Mouse (Mus musculus): Measurements from ENCODE around the gene Shc4. TPM values are rescaled to one million over a fixed set of nuclear protein-coding genes. Genes with fewer than 3 reads are reported as not detected.

Shc4 gene
- polyA plus RNA-seq, 1 experiment from 2014 or later = 4.3 TPM

DNA sequence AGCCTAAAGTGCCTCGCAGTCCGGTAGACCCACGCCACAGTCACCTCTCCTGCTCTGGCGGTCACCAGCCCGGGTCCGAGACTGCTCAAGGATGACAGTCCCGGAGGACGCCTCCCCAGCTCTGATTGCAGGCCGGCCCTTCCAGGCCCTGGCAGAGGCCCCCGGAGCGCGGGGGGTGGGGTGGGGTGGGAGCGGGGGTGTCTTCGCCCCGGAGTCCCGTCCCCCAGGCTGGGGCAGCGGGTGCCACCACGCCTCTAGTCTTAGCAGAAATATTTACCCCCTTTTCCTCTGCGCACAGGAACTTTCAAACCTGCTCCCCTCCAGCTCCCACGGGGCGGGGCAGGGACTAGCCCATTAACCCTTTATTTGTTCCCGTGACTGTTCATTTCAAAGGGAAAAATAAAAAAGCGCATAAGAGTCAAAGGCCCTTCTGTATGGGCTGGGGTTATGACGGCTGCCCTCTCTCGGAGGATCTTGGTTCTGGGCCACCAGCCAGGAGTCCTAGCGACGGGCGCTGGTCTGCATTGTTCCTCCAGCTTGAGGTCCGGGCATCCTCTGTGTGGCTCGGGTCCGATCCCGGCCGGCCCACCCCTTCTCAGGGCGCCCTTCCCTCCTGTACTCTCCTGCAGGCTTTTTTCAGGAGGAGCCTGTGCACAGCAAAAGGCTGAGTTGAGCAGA is 401 bp downstream of the Shc4 start:
- Histone ChIP-seq H3K36me3 (no peaks in the 10 kb centered on the region), H3K9me3 (replicated peaks) (no peaks in the 10 kb centered on the region), H3K4me2 (peak overlapping the region; percentile 100), H3K27me3 (replicated peaks) (0 out of 2 replicates have a peak, but pooled peaks cover 12% of the 10 kb centered on the region), H3K27ac (replicated peaks) (peak overlapping the region; percentile 76), H3K4me1 (peaks cover 28% of the 10 kb centered on the region), H3K4me3 (replicated peaks) (peak overlapping the region; percentile 54), H3K9ac (replicated peaks) (peak overlapping the region; percentile 66)
- WGBS = under 1% methylated on average over 34 of the region's 34 CpGs
- ATAC-seq (ENCODE audit: low FRiP score) = peak; percentile 76

DNA sequence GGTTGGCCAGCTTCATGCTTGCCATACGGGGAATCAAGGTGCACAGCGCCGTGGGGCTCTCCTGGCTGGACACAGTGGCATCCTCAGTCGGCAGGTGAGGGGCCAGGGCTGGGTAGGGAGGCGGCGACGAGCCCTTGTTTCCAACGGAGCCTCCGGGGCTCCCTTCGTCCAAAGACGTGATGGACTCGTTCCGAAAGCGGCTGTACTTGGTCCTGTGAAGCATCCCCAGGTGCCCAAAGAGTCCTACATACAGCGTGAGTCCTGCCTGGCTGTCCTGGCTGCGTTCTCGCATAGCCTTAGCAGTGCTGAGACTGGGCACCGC is 901 bp downstream of the Shc4 start:
- Histone ChIP-seq H3K27me3 (replicated peaks) (0 out of 2 replicates have a peak, but pooled peaks cover 12% of the 10 kb centered on the region), H3K9me3 (replicated peaks) (no peaks in the 10 kb centered on the region), H3K27ac (replicated peaks) (peak overlapping the region; percentile 76), H3K4me3 (replicated peaks) (peak overlapping the region; percentile 54), H3K36me3 (no peaks in the 10 kb centered on the region), H3K4me1 (peaks cover 28% of the 10 kb centered on the region), H3K4me2 (peak overlapping the region; percentile 100), H3K9ac (replicated peaks) (peak overlapping the region; percentile 66)
- 2% methylated on average over 18 of the region's 18 CpGs for WGBS
- peak; percentile 58; the same call in 1 of the 2 replicates for ATAC-seq (ENCODE audit: low FRiP score)

DNA sequence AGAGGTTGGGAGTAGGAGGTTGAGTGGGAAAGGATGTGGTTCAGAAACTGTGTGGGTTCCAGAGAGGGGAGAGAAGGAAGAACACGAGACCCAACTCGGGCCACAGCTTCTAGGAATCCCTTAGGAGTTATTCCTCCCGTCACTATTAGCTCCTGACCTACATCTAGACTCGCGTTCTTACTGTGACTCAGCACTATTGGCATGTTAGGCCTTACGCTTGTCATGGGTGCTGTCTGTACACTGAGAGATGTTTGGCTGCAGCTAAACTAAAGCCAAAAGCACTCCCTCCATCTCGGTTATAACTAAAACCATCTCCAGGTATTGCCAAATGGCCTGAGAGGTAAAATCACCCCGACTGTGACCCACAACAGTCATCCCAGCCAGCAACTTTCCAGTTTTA is 7.3 kb downstream of the Shc4 start:
- no peak overlapping the region for H3K4me3 ChIP-seq (replicated peaks)
- H3K4me1 ChIP-seq = no peaks in the 10 kb centered on the region
- H3K27me3 ChIP-seq (replicated peaks) = 0 out of 2 replicates have a peak, but pooled peaks cover 4% of the 10 kb centered on the region
- no peaks in the 10 kb centered on the region for H3K36me3 ChIP-seq
- WGBS = 90% methylated on average over 8 of the region's 8 CpGs
- ATAC-seq (ENCODE audit: low FRiP score) = no peak
- no peak overlapping the region for H3K27ac ChIP-seq (replicated peaks)
- H3K9me3 ChIP-seq (replicated peaks) = no peaks in the 10 kb centered on the region
- no peak overlapping the region for H3K4me2 ChIP-seq
- H3K9ac ChIP-seq (replicated peaks) = no peak overlapping the region

DNA sequence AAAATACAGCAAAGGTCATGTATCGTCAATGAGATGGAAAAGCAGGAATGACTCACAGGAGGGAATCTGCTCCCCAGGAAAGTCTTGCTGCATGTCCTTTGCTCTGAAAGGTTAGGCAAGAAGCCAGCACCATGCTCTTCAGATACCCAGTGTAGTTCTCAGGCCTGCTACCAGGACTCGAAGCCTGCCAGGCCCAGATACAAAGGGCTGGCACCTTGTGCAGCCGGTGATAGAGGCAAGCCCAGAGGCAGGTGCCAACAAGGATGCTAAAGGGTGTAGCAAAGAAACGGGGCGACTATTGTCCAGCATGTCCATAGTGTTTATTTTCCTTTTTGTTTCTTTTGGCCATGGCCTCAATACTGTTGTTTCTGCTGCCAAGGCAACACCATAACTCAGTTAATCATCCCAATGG is 17.4 kb downstream of the Shc4 start:
- WGBS = 50% methylated on average over 5 of the region's 5 CpGs
- no peaks in the 10 kb centered on the region for H3K9me3 ChIP-seq (replicated peaks)
- H3K4me1 ChIP-seq = no peaks in the 10 kb centered on the region; the same call in 1 of the 2 replicates
- no peak overlapping the region for H3K4me2 ChIP-seq
- H3K36me3 ChIP-seq = no peaks in the 10 kb centered on the region
- no peaks in the 10 kb centered on the region for H3K27me3 ChIP-seq (replicated peaks)
- ATAC-seq (ENCODE audit: low FRiP score) = no peak
- H3K9ac ChIP-seq (replicated peaks) = no peak overlapping the region
- H3K27ac ChIP-seq (replicated peaks) = no peak overlapping the region
- H3K4me3 ChIP-seq (replicated peaks) = no peak overlapping the region

DNA sequence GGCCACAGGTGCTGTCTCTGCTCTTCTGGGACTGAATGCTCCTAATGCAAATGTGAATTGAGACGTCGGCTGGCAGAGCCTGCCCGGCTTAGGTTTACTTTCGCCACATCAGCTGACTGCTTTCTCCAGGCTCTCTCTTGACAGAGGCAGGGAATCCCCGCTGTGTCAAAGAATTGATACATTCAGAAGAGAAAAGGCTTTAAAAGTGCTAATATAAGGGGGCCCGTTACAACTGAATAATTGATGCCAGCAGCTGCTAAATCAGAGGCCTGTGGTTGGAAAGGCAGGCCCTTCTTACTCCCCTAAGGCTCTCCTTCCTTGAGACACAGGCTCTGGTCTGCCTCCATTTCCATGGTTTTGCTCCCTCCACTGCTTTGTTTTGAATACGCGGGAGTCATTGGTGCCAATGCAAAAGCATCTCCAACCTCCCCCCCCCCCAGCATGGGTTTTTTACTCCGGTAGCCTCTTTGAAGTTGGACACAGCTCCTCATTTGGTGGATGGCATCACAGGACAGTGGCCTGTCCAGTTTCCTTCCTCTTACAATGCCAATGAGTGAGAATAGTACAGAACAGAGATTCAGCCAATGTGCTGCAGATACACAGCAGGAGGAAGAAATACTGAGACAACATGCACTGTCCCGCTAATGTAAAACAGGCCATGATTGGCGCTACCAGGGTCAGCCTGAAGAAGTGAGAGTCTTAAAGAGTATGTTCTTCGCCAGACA is 18.9 kb downstream of the Shc4 start:
- no peak overlapping the region for H3K9ac ChIP-seq (replicated peaks)
- no peaks in the 10 kb centered on the region for H3K27me3 ChIP-seq (replicated peaks)
- no peaks in the 10 kb centered on the region for H3K9me3 ChIP-seq (replicated peaks)
- no peaks in the 10 kb centered on the region for H3K36me3 ChIP-seq
- H3K27ac ChIP-seq (replicated peaks) = no peak overlapping the region
- H3K4me3 ChIP-seq (replicated peaks) = no peak overlapping the region
- no peaks in the 10 kb centered on the region; the same call in 1 of the 2 replicates for H3K4me1 ChIP-seq
- WGBS = 32% methylated on average over 12 of the region's 12 CpGs
- no peak overlapping the region for H3K4me2 ChIP-seq
- no peak for ATAC-seq (ENCODE audit: low FRiP score)

DNA sequence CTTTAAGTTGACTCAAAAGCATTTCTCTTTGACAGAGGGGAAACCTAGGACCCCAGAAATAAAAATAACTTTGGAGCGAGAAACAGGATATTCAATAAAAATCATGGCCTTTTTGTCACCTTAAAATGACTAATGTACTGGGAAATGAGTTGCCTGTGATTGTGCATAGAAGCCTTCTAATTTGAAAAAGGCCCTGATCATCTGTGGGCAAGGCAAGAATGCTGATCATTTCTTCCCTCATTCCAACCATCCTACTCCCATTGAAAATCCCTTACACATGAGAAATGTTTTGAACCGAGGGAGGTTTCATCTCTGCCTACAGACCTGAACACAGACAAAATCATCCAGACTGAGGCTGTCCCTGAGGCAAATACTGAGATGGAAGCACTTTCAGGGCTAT is 21.1 kb downstream of the Shc4 start:
- H3K4me2 ChIP-seq = no peak overlapping the region
- no peaks in the 10 kb centered on the region; the same call in 1 of the 2 replicates for H3K4me1 ChIP-seq
- H3K36me3 ChIP-seq = no peaks in the 10 kb centered on the region
- H3K27ac ChIP-seq (replicated peaks) = no peak overlapping the region
- no peak for ATAC-seq (ENCODE audit: low FRiP score)
- WGBS = 89% methylated on average over 2 of the region's 2 CpGs
- no peak overlapping the region for H3K9ac ChIP-seq (replicated peaks)
- no peaks in the 10 kb centered on the region for H3K9me3 ChIP-seq (replicated peaks)
- no peak overlapping the region for H3K4me3 ChIP-seq (replicated peaks)
- no peaks in the 10 kb centered on the region for H3K27me3 ChIP-seq (replicated peaks)

DNA sequence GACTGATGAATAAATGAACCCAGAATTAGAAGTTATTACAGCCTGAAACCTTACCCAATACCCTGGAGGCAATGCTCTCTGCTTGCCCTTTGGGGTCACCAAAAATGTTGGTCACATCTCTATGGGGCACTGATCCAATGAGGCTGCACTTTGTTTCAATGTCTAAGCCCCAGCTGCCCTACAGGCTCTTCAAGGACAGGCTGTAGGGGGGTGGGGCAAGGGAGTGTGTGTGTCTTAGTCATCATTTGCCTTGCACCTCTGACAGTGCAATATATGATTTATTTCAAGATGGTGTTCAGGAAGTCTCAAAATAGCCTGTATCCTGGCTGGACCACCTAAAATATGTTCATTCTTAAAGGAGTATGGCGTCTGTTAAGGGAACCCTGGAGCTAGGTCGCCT is 22.3 kb downstream of the Shc4 start:
- WGBS = 90% methylated on average over 2 of the region's 2 CpGs
- H3K4me2 ChIP-seq = no peak overlapping the region
- H3K4me1 ChIP-seq = no peaks in the 10 kb centered on the region; the same call in 1 of the 2 replicates
- no peaks in the 10 kb centered on the region for H3K27me3 ChIP-seq (replicated peaks)
- no peak overlapping the region for H3K4me3 ChIP-seq (replicated peaks)
- no peak overlapping the region for H3K9ac ChIP-seq (replicated peaks)
- H3K9me3 ChIP-seq (replicated peaks) = no peaks in the 10 kb centered on the region
- H3K27ac ChIP-seq (replicated peaks) = no peak overlapping the region
- H3K36me3 ChIP-seq = no peaks in the 10 kb centered on the region
- no peak for ATAC-seq (ENCODE audit: low FRiP score)

DNA sequence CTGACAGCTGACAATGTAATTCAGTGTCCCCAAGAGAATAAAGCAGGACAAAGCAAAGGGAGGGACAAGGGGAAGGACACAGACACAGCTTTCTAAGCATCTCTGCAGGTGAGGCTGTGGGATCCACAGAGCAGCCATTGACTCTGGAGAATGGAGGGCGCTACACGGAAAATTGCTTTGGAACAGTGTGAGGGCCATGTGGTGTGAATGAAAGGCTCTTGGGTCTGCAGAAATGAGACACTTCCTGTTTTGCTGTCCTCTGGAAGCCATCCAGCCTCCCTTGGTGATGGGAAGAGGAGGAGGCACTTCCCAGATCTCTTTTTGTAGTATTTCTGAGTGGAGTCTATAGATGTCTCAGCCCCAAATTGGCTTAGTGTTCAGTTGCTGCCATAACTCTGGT is 27.7 kb downstream of the Shc4 start:
- Histone ChIP-seq H3K9me3 (replicated peaks) (no peaks in the 10 kb centered on the region), H3K27me3 (replicated peaks) (no peaks in the 10 kb centered on the region), H3K36me3 (no peaks in the 10 kb centered on the region), H3K4me1 (0 out of 2 replicates have a peak, but pooled peaks cover 2% of the 10 kb centered on the region), H3K4me3 (replicated peaks) (no peak overlapping the region), H3K9ac (replicated peaks) (no peak overlapping the region), H3K4me2 (no peak overlapping the region), H3K27ac (replicated peaks) (0 out of 2 replicates have a peak overlapping the region, but pooled peaks have one; percentile 3)
- 50% methylated on average over 2 of the region's 2 CpGs for WGBS
- no peak for ATAC-seq (ENCODE audit: low FRiP score)

DNA sequence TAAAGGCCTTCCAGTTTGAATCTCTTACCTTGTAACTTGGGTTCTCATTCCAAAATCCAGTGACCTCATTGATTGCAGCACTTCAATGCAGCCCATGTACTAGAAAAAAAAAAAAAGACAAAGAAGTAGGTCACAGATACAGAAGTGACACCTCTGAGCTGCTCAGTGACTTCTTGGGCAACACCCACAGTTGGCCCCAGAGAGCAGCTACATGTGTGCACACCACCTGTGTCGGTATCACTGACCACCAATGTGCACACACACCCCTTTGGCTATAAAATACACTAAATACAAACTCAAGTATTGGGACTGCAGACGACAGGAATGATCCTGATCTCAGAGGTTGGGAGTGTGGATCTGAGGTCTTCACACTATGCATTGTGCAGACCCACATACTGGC is 29.1 kb downstream of the Shc4 start:
- H3K36me3 ChIP-seq = no peaks in the 10 kb centered on the region
- WGBS = 93% methylated on average over 2 of the region's 2 CpGs
- no peak for ATAC-seq (ENCODE audit: low FRiP score)
- H3K27me3 ChIP-seq (replicated peaks) = no peaks in the 10 kb centered on the region
- no peak overlapping the region for H3K9ac ChIP-seq (replicated peaks)
- H3K4me2 ChIP-seq = no peak overlapping the region
- 0 out of 2 replicates have a peak, but pooled peaks cover 2% of the 10 kb centered on the region for H3K4me1 ChIP-seq
- no peak overlapping the region for H3K4me3 ChIP-seq (replicated peaks)
- no peak overlapping the region for H3K27ac ChIP-seq (replicated peaks)
- H3K9me3 ChIP-seq (replicated peaks) = no peaks in the 10 kb centered on the region

DNA sequence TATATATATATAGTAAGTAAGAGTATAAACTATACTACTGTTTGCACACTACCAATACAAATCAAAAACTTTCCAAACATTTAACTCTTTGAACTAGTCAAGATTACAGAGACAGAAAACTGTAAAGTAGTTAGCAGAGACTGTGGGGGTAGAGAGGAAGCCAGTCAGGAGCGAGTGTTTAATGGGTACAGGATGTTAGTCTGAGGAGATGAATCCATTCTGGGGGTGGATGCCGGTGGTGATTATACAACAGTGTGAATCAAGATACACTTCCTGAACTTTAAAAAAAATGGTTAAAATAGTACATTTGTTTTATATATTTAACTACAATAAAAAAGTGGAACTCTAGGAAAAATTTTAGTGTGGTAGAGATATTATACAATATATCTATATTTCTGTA is 31.9 kb downstream of the Shc4 start:
- no peaks in the 10 kb centered on the region for H3K9me3 ChIP-seq (replicated peaks)
- no peak overlapping the region for H3K4me2 ChIP-seq
- 0 out of 2 replicates have a peak, but pooled peaks cover 2% of the 10 kb centered on the region for H3K4me1 ChIP-seq
- H3K27me3 ChIP-seq (replicated peaks) = no peaks in the 10 kb centered on the region
- H3K9ac ChIP-seq (replicated peaks) = no peak overlapping the region
- no peaks in the 10 kb centered on the region for H3K36me3 ChIP-seq
- no peak overlapping the region for H3K4me3 ChIP-seq (replicated peaks)
- ATAC-seq (ENCODE audit: low FRiP score) = no peak
- H3K27ac ChIP-seq (replicated peaks) = no peak overlapping the region
- 95% methylated on average over 2 of the region's 2 CpGs for WGBS

DNA sequence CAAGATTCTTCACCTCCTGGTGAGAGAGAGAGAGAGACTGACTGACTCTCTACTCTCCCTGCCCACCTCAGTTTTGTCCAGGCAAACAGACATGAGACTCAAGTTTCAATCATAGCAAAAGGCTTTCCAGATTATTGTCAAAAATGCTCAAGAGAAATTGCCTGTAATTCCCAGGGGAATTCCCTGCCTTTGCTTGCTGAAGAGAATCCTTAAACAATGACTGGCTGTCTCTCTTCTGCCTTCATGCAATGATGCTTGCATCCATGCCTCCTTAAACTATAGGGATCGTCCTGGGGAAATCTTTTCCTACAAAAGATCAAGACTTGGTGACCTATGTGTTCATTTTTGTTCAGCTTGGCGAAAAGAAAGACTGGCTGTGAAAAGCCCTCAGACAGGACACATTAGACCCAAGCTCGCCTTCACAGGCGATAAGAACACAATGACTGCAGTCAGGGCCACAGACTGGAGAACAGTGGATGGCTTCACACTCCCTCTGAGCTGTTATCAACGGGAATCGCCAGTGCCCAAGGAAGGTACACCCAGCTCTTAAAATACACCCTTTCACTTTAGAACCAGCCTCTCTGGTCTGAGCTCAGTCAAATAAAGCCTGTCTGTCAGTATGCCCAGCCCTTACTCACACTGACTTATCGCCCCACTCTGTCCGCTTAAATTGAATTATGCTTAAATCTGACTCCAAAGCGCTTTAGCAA is 38.4 kb downstream of the Shc4 start:
- Histone ChIP-seq H3K27ac (replicated peaks) (0 out of 2 replicates have a peak overlapping the region, but pooled peaks have one; percentile 9), H3K4me3 (replicated peaks) (no peak overlapping the region), H3K4me1 (no peaks in the 10 kb centered on the region), H3K4me2 (no peak overlapping the region), H3K9ac (replicated peaks) (no peak overlapping the region), H3K36me3 (no peaks in the 10 kb centered on the region), H3K27me3 (replicated peaks) (no peaks in the 10 kb centered on the region), H3K9me3 (replicated peaks) (no peaks in the 10 kb centered on the region)
- WGBS = 62% methylated on average over 9 of the region's 9 CpGs
- no peak for ATAC-seq (ENCODE audit: low FRiP score)

Data from neural tube, embryonic 15.5 days (tissue).